Mouse (Mus musculus) cerebellum, adult 18-20 months (tissue): ENCODE results near the gene Kdelc2.

ENCODE experiments used
- DNase-seq, 2 experiments: peaks; one replicate each; pipeline ENCODE4 v3.0.0; 2021

Kdelc2 gene

GRCm38 (mm10) chr9:53383951-53384866 is at the start of gene Kdelc2:
TSS of gene Kdelc2 (plus strand) at chr9:53384025.
- peak; percentile 69 to 71 for DNase-seq

GRCm38 (mm10) chr9:53335131-53335530 is 48.7 kb upstream of the Kdelc2 start:
- no peak for DNase-seq

GRCm38 (mm10) chr9:53339603-53340002 is 44.2 kb upstream of the Kdelc2 start:
- peak; percentile 39 to 50 for DNase-seq

- peak; percentile 32 to 47 for DNase-seq
Measured at GRCm38 (mm10) chr9:53340328-53340916, 43.4 kb upstream of the Kdelc2 start.

GRCm38 (mm10) chr9:53340969-53341368 is 42.9 kb upstream of the Kdelc2 start:
- peak; percentile 70 to 76 for DNase-seq

- peak; percentile 70 to 73 for DNase-seq
Measured at GRCm38 (mm10) chr9:53341981-53342380, 41.8 kb upstream of the Kdelc2 start.

GRCm38 (mm10) chr9:53344646-53345432 is 39.0 kb upstream of the Kdelc2 start:
- DNase-seq, result peak; percentile 84 to 89

- no peak for DNase-seq
Measured at GRCm38 (mm10) chr9:53345728-53346127, 38.1 kb upstream of the Kdelc2 start.

GRCm38 (mm10) chr9:53346402-53346801 is 37.4 kb upstream of the Kdelc2 start:
- no peak for DNase-seq

- DNase-seq, result peak; percentile 66 to 80
Measured at GRCm38 (mm10) chr9:53349211-53349610, 34.6 kb upstream of the Kdelc2 start.

- no peak for DNase-seq
Measured at GRCm38 (mm10) chr9:53350331-53350730, 33.5 kb upstream of the Kdelc2 start.

GRCm38 (mm10) chr9:53351899-53352298 is 31.9 kb upstream of the Kdelc2 start:
- no peak for DNase-seq

- DNase-seq, result peak in 1 of 2 experiments; percentile 54
Measured at GRCm38 (mm10) chr9:53353161-53353560, 30.7 kb upstream of the Kdelc2 start.

GRCm38 (mm10) chr9:53356219-53357155 is 27.3 kb upstream of the Kdelc2 start:
- DNase-seq, result no peak

GRCm38 (mm10) chr9:53371339-53371738 is 12.5 kb upstream of the Kdelc2 start:
- DNase-seq, result no peak

GRCm38 (mm10) chr9:53375907-53376306 is 7.9 kb upstream of the Kdelc2 start:
- DNase-seq, result no peak

GRCm38 (mm10) chr9:53376820-53377219 is 7.0 kb upstream of the Kdelc2 start:
- DNase-seq, result no peak

GRCm38 (mm10) chr9:53377597-53377996 is 6.2 kb upstream of the Kdelc2 start:
- DNase-seq, result no peak

GRCm38 (mm10) chr9:53378171-53378570 is 5.7 kb upstream of the Kdelc2 start:
- peak in 1 of 2 experiments; percentile 38 for DNase-seq

- DNase-seq, result no peak
Measured at GRCm38 (mm10) chr9:53380595-53380994, 3.2 kb upstream of the Kdelc2 start.

GRCm38 (mm10) chr9:53381113-53381615 is 2.7 kb upstream of the Kdelc2 start:
- peak in 1 of 2 experiments; percentile 60 for DNase-seq

- no peak for DNase-seq
Measured at GRCm38 (mm10) chr9:53384873-53385272, 1.0 kb downstream of the Kdelc2 start.
